Mouse (Mus musculus): ENCODE data around the gene Fem1b. TPM values are rescaled to one million over a fixed set of nuclear protein-coding genes. Genes with fewer than 3 reads are reported as not detected.
"Not testable (repeated sequence)": the region's sequence is repeated elsewhere in the genome, so short reads cannot be mapped to it uniquely, and the experiment has no call there.

Fem1b gene
- polyA plus RNA-seq, 1 experiment from 2014 or later: 11.4 TPM

GRCm38 (mm10) chr9:62812216-62813049 is 699 bp upstream of the Fem1b start:
- peak overlapping the region; percentile 85 for H3K4me3 ChIP-seq
- H3K9ac ChIP-seq: peak overlapping the region; percentile 93
- H3K27me3 ChIP-seq: no peaks in the 10 kb centered on the region
- H3K9me3 ChIP-seq (replicated peaks): no peaks in the 10 kb centered on the region
- H3K4me2 ChIP-seq: peak overlapping the region; percentile 84
- 15% methylated on average over 14 of the region's 14 CpGs for WGBS
- no peak; the same call in 1 of the 2 replicates for ATAC-seq (replicated peaks; ENCODE audit: insufficient number of reproducible peaks, insufficient read depth, low FRiP score, low read depth)
- peak overlapping the region; percentile 98 for H3K27ac ChIP-seq
- peaks cover 44% of the 10 kb centered on the region for H3K4me1 ChIP-seq (replicated peaks)
- no peaks in the 10 kb centered on the region for H3K36me3 ChIP-seq

- Histone ChIP-seq H3K36me3 (no peaks in the 10 kb centered on the region), H3K4me1 (replicated peaks) (peaks cover 31% of the 10 kb centered on the region), H3K9me3 (replicated peaks) (no peaks in the 10 kb centered on the region), H3K27ac (peak overlapping the region; percentile 98), H3K4me2 (peak overlapping the region; percentile 84), H3K9ac (peak overlapping the region; percentile 93), H3K27me3 (no peaks in the 10 kb centered on the region), H3K4me3 (peak overlapping the region; percentile 85)
- WGBS: under 1% methylated on average over 58 of the region's 58 CpGs
- peak; percentile 50 for ATAC-seq (replicated peaks; ENCODE audit: insufficient number of reproducible peaks, insufficient read depth, low FRiP score, low read depth)
These were observed 905 bp downstream of the Fem1b start for GRCm38 (mm10) chr9:62810543-62811515.

GRCm38 (mm10) chr9:62810095-62810494 is 1.6 kb downstream of the Fem1b start:
- Histone ChIP-seq H3K27me3 (no peaks in the 10 kb centered on the region), H3K4me3 (peak overlapping the region; percentile 85), H3K4me2 (peak overlapping the region; percentile 84), H3K36me3 (no peaks in the 10 kb centered on the region), H3K27ac (no peak overlapping the region), H3K9ac (peak overlapping the region; percentile 93), H3K9me3 (replicated peaks) (no peaks in the 10 kb centered on the region), H3K4me1 (replicated peaks) (peaks cover 31% of the 10 kb centered on the region)
- no peak for ATAC-seq (replicated peaks; ENCODE audit: insufficient number of reproducible peaks, insufficient read depth, low FRiP score, low read depth)
- 11% methylated on average over 8 of the region's 8 CpGs for WGBS

GRCm38 (mm10) chr9:62799218-62799617 is 12.5 kb downstream of the Fem1b start:
- H3K4me1 ChIP-seq (replicated peaks); H3K9ac ChIP-seq; H3K4me3 ChIP-seq; H3K27me3 ChIP-seq; H3K4me2 ChIP-seq; H3K9me3 ChIP-seq (replicated peaks); ATAC-seq (replicated peaks; ENCODE audit: insufficient number of reproducible peaks, insufficient read depth, low FRiP score, low read depth); H3K27ac ChIP-seq: not testable (repeated sequence)
- H3K36me3 ChIP-seq: peaks cover 26% of the 10 kb centered on the region
- 87% methylated on average over 2 of the region's 2 CpGs for WGBS

GRCm38 (mm10) chr9:62789856-62790255 is 21.9 kb downstream of the Fem1b start:
- Histone ChIP-seq H3K27me3 (no peaks in the 10 kb centered on the region), H3K9me3 (replicated peaks) (no peaks in the 10 kb centered on the region), H3K9ac (no peak overlapping the region), H3K4me2 (no peak overlapping the region), H3K4me3 (no peak overlapping the region), H3K4me1 (replicated peaks) (no peaks in the 10 kb centered on the region), H3K36me3 (0 out of 2 replicates have a peak, but pooled peaks cover 7% of the 10 kb centered on the region), H3K27ac (no peak overlapping the region)
- 91% methylated on average over 12 of the region's 12 CpGs for WGBS
- ATAC-seq (replicated peaks; ENCODE audit: insufficient number of reproducible peaks, insufficient read depth, low FRiP score, low read depth): no peak

GRCm38 (mm10) chr9:62786721-62787120 is 25.0 kb downstream of the Fem1b start:
- Histone ChIP-seq H3K36me3 (no peaks in the 10 kb centered on the region), H3K4me2 (no peak overlapping the region), H3K4me3 (no peak overlapping the region), H3K4me1 (replicated peaks) (peaks cover 10% of the 10 kb centered on the region), H3K27ac (no peak overlapping the region), H3K9me3 (replicated peaks) (no peaks in the 10 kb centered on the region), H3K9ac (no peak overlapping the region), H3K27me3 (no peaks in the 10 kb centered on the region)
- no peak for ATAC-seq (replicated peaks; ENCODE audit: insufficient number of reproducible peaks, insufficient read depth, low FRiP score, low read depth)
- 78% methylated on average over 5 of the region's 5 CpGs for WGBS

- Histone ChIP-seq H3K27ac (no peak overlapping the region), H3K4me1 (replicated peaks) (peaks cover 12% of the 10 kb centered on the region), H3K9me3 (replicated peaks) (no peaks in the 10 kb centered on the region), H3K27me3 (no peaks in the 10 kb centered on the region), H3K4me2 (no peak overlapping the region), H3K9ac (no peak overlapping the region), H3K4me3 (no peak overlapping the region), H3K36me3 (no peaks in the 10 kb centered on the region)
- 82% methylated on average over 2 of the region's 2 CpGs for WGBS
- no peak for ATAC-seq (replicated peaks; ENCODE audit: insufficient number of reproducible peaks, insufficient read depth, low FRiP score, low read depth)
These were observed 27.5 kb downstream of the Fem1b start for GRCm38 (mm10) chr9:62784233-62784632.

- H3K27ac ChIP-seq: no peak overlapping the region
- 43% methylated on average over 16 of the region's 16 CpGs for WGBS
- ATAC-seq (replicated peaks; ENCODE audit: insufficient number of reproducible peaks, insufficient read depth, low FRiP score, low read depth): no peak
- H3K36me3 ChIP-seq: no peaks in the 10 kb centered on the region
- H3K9ac ChIP-seq: no peak overlapping the region
- no peak overlapping the region for H3K4me2 ChIP-seq
- H3K4me3 ChIP-seq: no peak overlapping the region
- H3K9me3 ChIP-seq (replicated peaks): no peaks in the 10 kb centered on the region
- peaks cover 18% of the 10 kb centered on the region for H3K4me1 ChIP-seq (replicated peaks)
- H3K27me3 ChIP-seq: no peaks in the 10 kb centered on the region
These were observed 28.6 kb downstream of the Fem1b start for GRCm38 (mm10) chr9:62782976-62783781.

GRCm38 (mm10) chr9:62781965-62782364 is 29.8 kb downstream of the Fem1b start:
- H3K9me3 ChIP-seq (replicated peaks): no peaks in the 10 kb centered on the region
- H3K9ac ChIP-seq: no peak overlapping the region
- no peaks in the 10 kb centered on the region for H3K27me3 ChIP-seq
- WGBS: 64% methylated on average over 3 of the region's 3 CpGs
- H3K27ac ChIP-seq: no peak overlapping the region
- no peak for ATAC-seq (replicated peaks; ENCODE audit: insufficient number of reproducible peaks, insufficient read depth, low FRiP score, low read depth)
- peaks cover 18% of the 10 kb centered on the region for H3K4me1 ChIP-seq (replicated peaks)
- no peak overlapping the region for H3K4me2 ChIP-seq
- H3K36me3 ChIP-seq: no peaks in the 10 kb centered on the region
- no peak overlapping the region for H3K4me3 ChIP-seq

GRCm38 (mm10) chr9:62778721-62779120 is 33.0 kb downstream of the Fem1b start:
- ATAC-seq (replicated peaks; ENCODE audit: insufficient number of reproducible peaks, insufficient read depth, low FRiP score, low read depth): no peak
- 52% methylated on average over 9 of the region's 9 CpGs for WGBS
- no peak overlapping the region for H3K9ac ChIP-seq

More at GRCm38 (mm10) chr9:62778721-62779120, 33.0 kb downstream of the Fem1b start:
- Histone ChIP-seq H3K36me3 (no peaks in the 10 kb centered on the region), H3K4me3 (no peak overlapping the region), H3K4me1 (replicated peaks) (peaks cover 23% of the 10 kb centered on the region), H3K4me2 (no peak overlapping the region), H3K27ac (peak overlapping the region; percentile 11; the same call in 1 of the 2 replicates), H3K27me3 (no peaks in the 10 kb centered on the region), H3K9me3 (replicated peaks) (no peaks in the 10 kb centered on the region)

Measured in heart, embryonic 15.5 days (tissue).